Mouse (Mus musculus) liver, postnatal 0 days (tissue): ENCODE results near the gene Ccdc61. TPM values are rescaled to one million over a fixed set of nuclear protein-coding genes. Genes with fewer than 3 reads are reported as not detected.
A peak's percentile ranks its signal among the peaks of the same experiment; 100 is the strongest.

ENCODE experiments used
- ATAC-seq: fragments of 200-750 bp; cut with Nextera tagmentation; 2 replicates; pipeline ENCODE4 v1.8.0; 2017; ENCODE audit warnings: mild to moderate bottlenecking, moderate library complexity
- DNase-seq: peaks from one replicate; pipeline ENCODE4 v3.0.0-alpha.2; 2016
- H3K27ac ChIP-seq: fragments of 300-500 bp; sonication (generic); 2 replicates; pipeline ENCODE4 v1.5.1; 2014; ENCODE audit warnings: antibody characterized with exemption, moderate library complexity, mild to moderate bottlenecking, low read depth
- H3K27me3 ChIP-seq: fragments of 300-500 bp; sonication (generic); 2 replicates; pipeline ENCODE4 v1.6.1; 2014; ENCODE audit warnings: low read length, control low read depth, mixed read lengths; ENCODE audit not compliant: insufficient read depth
- H3K36me3 ChIP-seq: fragments of 300-500 bp; sonication (generic); replicated peaks from 2 replicates; pipeline ENCODE4 v1.6.1; 2014; ENCODE audit warnings: mild to moderate bottlenecking, control low read depth, low read length, moderate library complexity, mixed read lengths; ENCODE audit not compliant: insufficient read depth
- H3K4me1 ChIP-seq: fragments of 300-500 bp; sonication (generic); 2 replicates; pipeline ENCODE4 v1.6.1; 2014; ENCODE audit warnings: antibody characterized with exemption, mild to moderate bottlenecking, control low read depth; ENCODE audit not compliant: insufficient read depth
- H3K4me2 ChIP-seq: fragments of 300-500 bp; sonication (generic); 2 replicates; pipeline ENCODE4 v1.6.1; 2014; ENCODE audit warnings: low read depth, mild to moderate bottlenecking, low read length, moderate library complexity, mixed read lengths
- H3K4me3 ChIP-seq: fragments of 300-500 bp; sonication (generic); 2 replicates; pipeline ENCODE4 v1.5.1; 2014; ENCODE audit warnings: low read depth, low read length
- H3K9ac ChIP-seq: fragments of 300-500 bp; sonication (generic); replicated peaks from 2 replicates; pipeline ENCODE4 v1.6.1; 2014; ENCODE audit warnings: mild to moderate bottlenecking, moderate library complexity
- H3K9me3 ChIP-seq: fragments of 300-500 bp; sonication (generic); 2 replicates; pipeline ENCODE4 v1.6.1; 2016; ENCODE audit warnings: mild to moderate bottlenecking, control low read depth, low read length, mixed read lengths
- CTCF ChIP-seq: sonication (generic); IDR thresholded peaks from 2 replicates; pipeline ENCODE4 v1.5.1; 2016; ENCODE audit warnings: antibody characterized with exemption, low read depth
- EP300 ChIP-seq: IDR thresholded peaks from 2 replicates; pipeline ENCODE4 v1.6.1; 2016; ENCODE audit warnings: antibody characterized with exemption, low read depth, mild to moderate bottlenecking
- WGBS: fragments of 180-500 bp; shearing (Covaris S2); extraction: QIAGEN DNeasy Blood & Tissue Kit; methylation state at CpG from one replicate; pipeline ENCODE4 v1.1.7; 2014; ENCODE audit not compliant: insufficient replicate concordance; 5-methylcytosine and 5-hydroxymethylcytosine counted together
- polyA plus RNA-seq: library from polyadenylated mRNA; unstranded; fragments of >200 nt; fragmentation: Nextera tagmentation; extraction: Ambion mirVana; gene quantifications from 2 replicates; pipeline ENCODE4 v1.2.1, GENCODE M21; 2015

Gene Ccdc61
- polyA plus RNA-seq, 1 experiment from 2014 or later: 5.6 TPM

GRCm38 (mm10) chr7:18902486-18902885 is 7.7 kb downstream of the Ccdc61 start:
- Histone ChIP-seq H3K27ac (no peak overlapping the region), H3K4me2 (no peak overlapping the region), H3K27me3 (no peaks in the 10 kb centered on the region), H3K9me3 (no peaks in the 10 kb centered on the region), H3K9ac (no peak overlapping the region), H3K4me1 (no peaks in the 10 kb centered on the region), H3K36me3 (peaks cover 9% of the 10 kb centered on the region), H3K4me3 (no peak overlapping the region)
- ATAC-seq (no peak), DNase-seq (no peak)
- no peak for TF ChIP-seq EP300
- TF ChIP-seq CTCF: peak; percentile 27; the same call in 1 of the 2 replicates
- 62% methylated on average over 3 of the region's 3 CpGs for WGBS

- H3K27ac ChIP-seq: no peak overlapping the region
- H3K9me3 ChIP-seq: no peaks in the 10 kb centered on the region
- TF ChIP-seq CTCF: no peak
- TF ChIP-seq EP300: no peak
- no peaks in the 10 kb centered on the region for H3K27me3 ChIP-seq
- DNase-seq: no peak
- H3K36me3 ChIP-seq: peaks cover 6% of the 10 kb centered on the region
- 77% methylated on average over 2 of the region's 2 CpGs for WGBS
- H3K9ac ChIP-seq: no peak overlapping the region
- ATAC-seq: no peak
- no peaks in the 10 kb centered on the region for H3K4me1 ChIP-seq
- H3K4me2 ChIP-seq: no peak overlapping the region
- H3K4me3 ChIP-seq: no peak overlapping the region
Measured at GRCm38 (mm10) chr7:18900513-18900912, 9.7 kb downstream of the Ccdc61 start.

GRCm38 (mm10) chr7:18896536-18896935 is 13.7 kb downstream of the Ccdc61 start:
- Histone ChIP-seq H3K27ac (no peak overlapping the region), H3K4me2 (no peak overlapping the region), H3K9ac (no peak overlapping the region), H3K4me1 (peaks cover 22% of the 10 kb centered on the region), H3K27me3 (peaks cover 14% of the 10 kb centered on the region), H3K9me3 (no peaks in the 10 kb centered on the region), H3K36me3 (peaks cover 6% of the 10 kb centered on the region), H3K4me3 (no peak overlapping the region)
- ATAC-seq (no peak), DNase-seq (no peak)
- TF ChIP-seq CTCF (peak; percentile 62), EP300 (no peak)
- 54% methylated on average over 5 of the region's 5 CpGs for WGBS

DNA sequence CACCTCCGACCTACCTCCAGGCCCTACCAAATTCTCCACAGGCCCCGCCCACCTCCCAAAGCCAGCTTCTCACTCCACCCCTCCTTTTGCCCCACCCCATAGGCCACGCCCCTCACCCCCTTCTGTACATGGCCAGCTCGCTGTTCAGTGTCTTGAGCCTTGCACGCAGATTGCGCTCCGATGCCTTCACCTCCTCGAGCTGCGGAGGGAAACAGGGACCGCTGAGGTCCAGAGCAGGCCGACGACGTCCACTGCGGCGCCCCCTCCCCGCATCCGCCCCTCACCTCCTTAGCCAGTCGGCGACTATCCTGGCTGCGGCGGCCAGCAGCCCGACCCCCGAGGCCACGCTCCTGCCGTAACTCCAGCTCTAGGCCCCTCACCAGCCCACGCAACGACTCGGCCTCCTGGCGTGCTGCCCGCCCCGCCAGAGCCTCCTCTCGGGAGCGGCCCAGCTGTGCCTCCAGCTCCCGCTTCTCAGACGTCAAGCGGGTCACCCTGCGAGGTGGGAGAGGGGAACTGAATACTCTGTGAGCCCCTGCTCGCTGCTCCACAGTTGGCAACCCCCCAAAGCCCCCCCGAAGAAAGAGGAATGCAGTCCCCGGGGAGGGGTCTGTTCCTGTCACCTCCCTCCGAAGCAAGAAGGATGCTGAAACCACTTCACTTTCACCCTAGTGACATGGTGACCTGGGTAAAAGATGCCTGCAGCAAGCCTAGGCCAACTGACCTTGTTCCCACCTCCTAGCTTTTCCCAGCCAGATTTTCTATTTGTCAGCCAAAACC is 16.4 kb downstream of the Ccdc61 start:
- H3K9me3 ChIP-seq: no peaks in the 10 kb centered on the region
- peak; percentile 53 for ATAC-seq
- H3K4me3 ChIP-seq: peak overlapping the region; percentile 35
- H3K27me3 ChIP-seq: peaks cover 14% of the 10 kb centered on the region
- H3K9ac ChIP-seq: no peak overlapping the region
- DNase-seq: peak; percentile 77
- no peak overlapping the region for H3K27ac ChIP-seq
- peaks cover 4% of the 10 kb centered on the region; the same call in 1 of the 2 replicates for H3K36me3 ChIP-seq
- peaks cover 22% of the 10 kb centered on the region for H3K4me1 ChIP-seq
- no peak for TF ChIP-seq CTCF
- no peak for TF ChIP-seq EP300
- H3K4me2 ChIP-seq: peak overlapping the region; percentile 72
- 8% methylated on average over 37 of the region's 41 CpGs for WGBS

GRCm38 (mm10) chr7:18893009-18893408 is 17.2 kb downstream of the Ccdc61 start:
- Histone ChIP-seq H3K27ac (no peak overlapping the region), H3K27me3 (peaks cover 14% of the 10 kb centered on the region), H3K9ac (no peak overlapping the region), H3K4me3 (no peak overlapping the region), H3K9me3 (no peaks in the 10 kb centered on the region), H3K36me3 (peaks cover 4% of the 10 kb centered on the region; the same call in 1 of the 2 replicates), H3K4me1 (peaks cover 22% of the 10 kb centered on the region), H3K4me2 (0 out of 2 replicates have a peak overlapping the region, but pooled peaks have one; percentile 72)
- peak; percentile 11; the same call in 1 of the 2 replicates for ATAC-seq
- WGBS: 39% methylated on average over 26 of the region's 27 CpGs
- no peak for TF ChIP-seq CTCF
- TF ChIP-seq EP300: no peak
- DNase-seq: no peak

DNA sequence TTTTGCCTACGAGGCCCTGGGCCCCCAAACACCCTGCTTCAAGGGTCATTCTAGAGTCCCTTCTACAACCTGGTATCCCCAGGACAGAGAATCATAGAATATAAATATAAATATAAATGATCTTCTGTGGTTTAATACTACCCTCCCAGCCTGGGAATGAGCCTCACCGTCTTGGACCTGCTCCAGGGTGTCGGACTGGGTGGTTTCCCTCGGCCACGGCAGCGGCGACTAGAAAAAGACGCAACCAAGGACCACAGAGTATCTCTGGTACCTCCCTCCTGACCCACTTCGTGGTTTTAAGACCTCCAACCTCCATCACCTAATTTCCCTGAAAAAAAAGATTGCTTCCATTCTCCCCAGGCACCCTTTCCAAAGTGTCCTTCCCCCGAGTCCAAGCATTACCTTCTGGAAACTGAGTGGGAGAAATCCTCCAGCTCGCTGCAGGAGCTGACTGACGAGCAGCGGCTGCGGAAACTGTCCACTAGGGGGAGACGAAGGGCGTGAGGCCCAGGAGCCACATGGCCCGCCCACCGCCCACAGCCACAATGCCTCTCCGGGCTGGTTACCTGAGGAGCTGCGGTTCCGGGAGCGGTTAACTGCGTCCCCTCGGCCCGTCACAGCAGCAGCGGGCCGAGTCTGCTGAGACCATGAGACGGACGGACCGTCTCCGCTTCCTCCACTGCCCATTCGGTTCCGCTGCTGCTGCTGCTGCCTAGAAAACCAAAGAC is 18.2 kb downstream of the Ccdc61 start:
- peaks cover 22% of the 10 kb centered on the region for H3K4me1 ChIP-seq
- 20% methylated on average over 33 of the region's 33 CpGs for WGBS
- TF ChIP-seq CTCF: peak; percentile 94
- TF ChIP-seq EP300: no peak
- no peaks in the 10 kb centered on the region for H3K9me3 ChIP-seq
- peak; percentile 78 for ATAC-seq
- H3K27me3 ChIP-seq: peaks cover 14% of the 10 kb centered on the region
- H3K27ac ChIP-seq: no peak overlapping the region
- DNase-seq: peak; percentile 87
- H3K36me3 ChIP-seq: 0 out of 2 replicates have a peak, but pooled peaks cover 4% of the 10 kb centered on the region
- peak overlapping the region; percentile 79 for H3K4me2 ChIP-seq
- H3K4me3 ChIP-seq: peak overlapping the region; percentile 38; the same call in 1 of the 2 replicates
- H3K9ac ChIP-seq: 0 out of 2 replicates have a peak overlapping the region, but pooled peaks have one; percentile 46
